9 mouse cellular contexts compared by ENCODE assay signal in genomic region chr19:55563148-55563651, GRCm38 (mm10).
DNase-seq lines count a peak whose midpoint lies in the region; ATAC-seq and TF ChIP-seq lines count a peak whose summit lies in the region.
"Had no signal": no experiment of that assay in that cellular context is flagged by ENCODE, and none has a peak within 500 bp of the region (broad histone marks: within the 10 kb centered on the region; RNA-seq: fewer than 3 reads in every experiment).

No protein-coding gene starts in this region.

- no peaks in the 10 kb centered on the region for H3K36me3 ChIP-seq in kidney, embryonic 14.5 days (ENCODE audit: control insufficient read depth, insufficient read depth, low read length)
- H3K36me3 ChIP-seq in heart, postnatal 0 days (replicated peaks; ENCODE audit: control insufficient read depth, insufficient read depth, low read length): no peaks in the 10 kb centered on the region
- H3K36me3 ChIP-seq in midbrain, embryonic 16.5 days (ENCODE audit: control insufficient read depth, insufficient read depth, low read length): no peaks in the 10 kb centered on the region
- H3K36me3 ChIP-seq: midbrain, embryonic 15.5 days had no signal

- no peak overlapping the region for H3K4me2 ChIP-seq in kidney, embryonic 14.5 days (replicated peaks; ENCODE audit: low read depth, low read length)
- H3K4me2 ChIP-seq in heart, postnatal 0 days (ENCODE audit: low read depth, low read length): peak overlapping the region; percentile 4; the same call in 1 of the 2 replicates
- H3K4me2 ChIP-seq in midbrain, embryonic 16.5 days (ENCODE audit: low read length): no peak overlapping the region
- H3K4me2 ChIP-seq: midbrain, embryonic 15.5 days had no signal

- H3K4me3 ChIP-seq in kidney, embryonic 14.5 days (ENCODE audit: low read length): no peak overlapping the region
- H3K4me3 ChIP-seq in heart, postnatal 0 days (ENCODE audit: low read depth, low read length): no peak overlapping the region
- H3K4me3 ChIP-seq in midbrain, embryonic 16.5 days (ENCODE audit: low read depth, low read length): no peak overlapping the region
- H3K4me3 ChIP-seq: midbrain, embryonic 15.5 days had no signal

- H3K4me1 ChIP-seq in kidney, embryonic 14.5 days (ENCODE audit: control insufficient read depth, insufficient read depth, low read length): peaks cover 10% of the 10 kb centered on the region; the same call in 1 of the 2 replicates
- H3K4me1 ChIP-seq in heart, postnatal 0 days (ENCODE audit: control insufficient read depth, insufficient read depth): peaks cover 36% of the 10 kb centered on the region
- H3K4me1 ChIP-seq in midbrain, embryonic 16.5 days (ENCODE audit: control insufficient read depth, insufficient read depth, low read length): peaks cover 4% of the 10 kb centered on the region; the same call in 1 of the 2 replicates

- no peak for DNase-seq in kidney, adult 8-10 months
- DNase-seq in adrenal gland, adult (ENCODE audit: inconsistent age in 2 of 2, low spot score in 1 of 2): peak; percentile 87 to 93
- DNase-seq in cerebellum, adult 8-10 months: peak; percentile 80
- peak; percentile 84 for DNase-seq in heart, postnatal 0 days (ENCODE audit: low spot score)
- DNase-seq in frontal cortex, postnatal 14 days (ENCODE audit: low spot score in 2 of 2): no peak

- TF ChIP-seq EP300 in heart, postnatal 0 days (IDR thresholded peaks at IDR 0.05; ENCODE audit: low read depth): peak; percentile 97

- 0 out of 2 replicates have a peak, but pooled peaks have one; percentile 32 for ATAC-seq in kidney, embryonic 14.5 days (ENCODE audit: low FRiP score, low TSS enrichment)
- ATAC-seq in heart, postnatal 0 days (ENCODE audit: insufficient read depth, low read depth): peak; percentile 94
- ATAC-seq in CD4-positive, CD25-positive, alpha-beta regulatory T cell, adult 4 months: no peak
- no peak for ATAC-seq in midbrain, embryonic 16.5 days
- ATAC-seq: midbrain, embryonic 15.5 days had no signal

- H3K9ac ChIP-seq in kidney, embryonic 14.5 days (ENCODE audit: low read depth, low read length): no peak overlapping the region
- H3K9ac ChIP-seq in heart, postnatal 0 days (replicated peaks; ENCODE audit: low read depth, low read length): no peak overlapping the region
- no peak overlapping the region for H3K9ac ChIP-seq in midbrain, embryonic 16.5 days (ENCODE audit: low read depth, low read length)
- H3K9ac ChIP-seq: midbrain, embryonic 15.5 days had no signal

- no peak overlapping the region for H3K27ac ChIP-seq in kidney, embryonic 14.5 days (ENCODE audit: low read depth, low read length)
- H3K27ac ChIP-seq in heart, postnatal 0 days (ENCODE audit: low read depth): peak overlapping the region; percentile 55
- H3K27ac ChIP-seq in midbrain, embryonic 16.5 days (ENCODE audit: low read length): no peak overlapping the region
- H3K27ac ChIP-seq: midbrain, embryonic 15.5 days had no signal

- no peaks in the 10 kb centered on the region for H3K9me3 ChIP-seq in kidney, embryonic 14.5 days (ENCODE audit: control insufficient read depth, low read length)
- H3K9me3 ChIP-seq in heart, postnatal 0 days (replicated peaks; ENCODE audit: control insufficient read depth, low read length): no peaks in the 10 kb centered on the region
- no peaks in the 10 kb centered on the region for H3K9me3 ChIP-seq in midbrain, embryonic 16.5 days (replicated peaks; ENCODE audit: control insufficient read depth, low read length, poor library complexity, severe bottlenecking)
- H3K9me3 ChIP-seq: midbrain, embryonic 15.5 days had no signal

- H3K27me3 ChIP-seq in kidney, embryonic 14.5 days (ENCODE audit: control insufficient read depth, insufficient read depth, low read length): no peaks in the 10 kb centered on the region
- no peaks in the 10 kb centered on the region for H3K27me3 ChIP-seq in heart, postnatal 0 days (ENCODE audit: control insufficient read depth, insufficient read depth, low read length)
- H3K27me3 ChIP-seq in midbrain, embryonic 16.5 days (ENCODE audit: control insufficient read depth, insufficient read depth, low read depth, low read length): peaks cover 3% of the 10 kb centered on the region; the same call in 1 of the 2 replicates
- H3K27me3 ChIP-seq: midbrain, embryonic 15.5 days had no signal

- no peak for TF ChIP-seq CTCF in heart, postnatal 0 days (IDR thresholded peaks at IDR 0.05; ENCODE audit: low read depth)

- 72% methylated on average over 15 of the region's 15 CpGs for WGBS in kidney, embryonic 14.5 days
- WGBS in heart, postnatal 0 days: 13% methylated on average over 15 of the region's 15 CpGs
- WGBS in midbrain, embryonic 16.5 days: 74% methylated on average over 15 of the region's 15 CpGs

Comparison
In these comparisons a context has a peak if more than half of its experiments do, and no peak if none do; other contexts are left out.
1. ATAC-seq: peak in kidney, embryonic 14.5 days (single experiment) and heart, postnatal 0 days (single experiment); none in CD4-positive, CD25-positive, alpha-beta regulatory T cell, adult 4 months (single experiment) and midbrain, embryonic 16.5 days (single experiment).
2. DNase-seq: peak in adrenal gland, adult (2 of 2), cerebellum, adult 8-10 months (single experiment) and heart, postnatal 0 days (single experiment); none in kidney, adult 8-10 months (0 of 2) and frontal cortex, postnatal 14 days (0 of 2).